ENCODE assay signal across 8 mouse cellular contexts in genomic region chr13:51792135-51792573, GRCm38 (mm10). TPM values are rescaled to one million over a fixed set of nuclear protein-coding genes. Genes with fewer than 3 reads are reported as not detected.
DNase-seq lines count a peak whose midpoint lies in the region; ATAC-seq lines count a peak whose summit lies in the region.

No protein-coding gene starts in this region.

- H3K27me3 ChIP-seq in hindbrain, embryonic 10.5 days (ENCODE audit: insufficient read depth, poor library complexity, severe bottlenecking): peaks cover 47% of the 10 kb centered on the region
- no peaks in the 10 kb centered on the region; the same call in 1 of the 2 replicates for H3K27me3 ChIP-seq in liver, embryonic 16.5 days (ENCODE audit: control insufficient read depth, insufficient read depth, low read depth, low read length)
- peaks cover 5% of the 10 kb centered on the region; the same call in 1 of the 2 replicates for H3K27me3 ChIP-seq in stomach, embryonic 14.5 days (ENCODE audit: control insufficient read depth, insufficient read depth, low read length)

- no peak overlapping the region; the same call in 1 of the 2 replicates for H3K9ac ChIP-seq in liver, embryonic 16.5 days (ENCODE audit: low read depth, low read length)
- peak overlapping the region; percentile 54; the same call in 1 of the 2 replicates for H3K9ac ChIP-seq in stomach, embryonic 14.5 days (replicated peaks; ENCODE audit: low read depth, low read length)

- ATAC-seq in liver, embryonic 16.5 days (ENCODE audit: low read depth): no peak
- no peak for ATAC-seq in stomach, embryonic 14.5 days (ENCODE audit: insufficient number of reproducible peaks, insufficient read depth, low FRiP score, low read depth)

- peaks cover 28% of the 10 kb centered on the region for H3K4me1 ChIP-seq in hindbrain, embryonic 10.5 days (replicated peaks)
- H3K4me1 ChIP-seq in liver, embryonic 16.5 days (ENCODE audit: control insufficient read depth, low read depth, low read length): peaks cover 10% of the 10 kb centered on the region
- H3K4me1 ChIP-seq in stomach, embryonic 14.5 days (ENCODE audit: control insufficient read depth, insufficient read depth, low read length): 0 out of 2 replicates have a peak, but pooled peaks cover 3% of the 10 kb centered on the region

- no peaks in the 10 kb centered on the region for H3K9me3 ChIP-seq in hindbrain, embryonic 10.5 days
- no peaks in the 10 kb centered on the region for H3K9me3 ChIP-seq in liver, embryonic 16.5 days (replicated peaks; ENCODE audit: control insufficient read depth, low read length)
- H3K9me3 ChIP-seq in stomach, embryonic 14.5 days (ENCODE audit: control insufficient read depth, low read depth, low read length): no peaks in the 10 kb centered on the region

- 31% methylated on average over 11 of the region's 11 CpGs for WGBS in hindbrain, embryonic 10.5 days
- WGBS in liver, embryonic 16.5 days (ENCODE audit: insufficient replicate concordance): 29% methylated on average over 11 of the region's 11 CpGs
- WGBS in stomach, embryonic 14.5 days: 39% methylated on average over 11 of the region's 11 CpGs

- 0 out of 2 replicates have a peak overlapping the region, but pooled peaks have one; percentile 89 for H3K27ac ChIP-seq in hindbrain, embryonic 10.5 days
- H3K27ac ChIP-seq in liver, embryonic 16.5 days (ENCODE audit: low read length): no peak overlapping the region
- no peak overlapping the region for H3K27ac ChIP-seq in stomach, embryonic 14.5 days (ENCODE audit: low read length)

- H3K4me3 ChIP-seq in hindbrain, embryonic 10.5 days: peak overlapping the region; percentile 87
- H3K4me3 ChIP-seq in liver, embryonic 16.5 days (ENCODE audit: low read depth, low read length): peak overlapping the region; percentile 74
- peak overlapping the region; percentile 77 for H3K4me3 ChIP-seq in stomach, embryonic 14.5 days (ENCODE audit: low read depth, low read length)

- DNase-seq in cerebellum, adult 9-11 months: peak; percentile 68
- DNase-seq in cerebellum, adult 8-10 months: no peak
- DNase-seq in spleen, postnatal 36 days (ENCODE audit: low spot score in 2 of 2): peak; percentile 32 to 37
- no peak for DNase-seq in spleen, postnatal 14 days (ENCODE audit: low spot score in 2 of 2)
- peak; percentile 22 for DNase-seq in hindbrain, embryonic 10.5 days (ENCODE audit: low spot score)
- DNase-seq in testis, postnatal 14 days (ENCODE audit: low spot score): no peak

- peak overlapping the region; percentile 91 for H3K4me2 ChIP-seq in liver, embryonic 16.5 days (ENCODE audit: low read depth, low read length)
- peak overlapping the region; percentile 92 for H3K4me2 ChIP-seq in stomach, embryonic 14.5 days (replicated peaks; ENCODE audit: low read depth, low read length)

- H3K36me3 ChIP-seq in hindbrain, embryonic 10.5 days: no peaks in the 10 kb centered on the region
- no peaks in the 10 kb centered on the region for H3K36me3 ChIP-seq in liver, embryonic 16.5 days (ENCODE audit: control insufficient read depth, insufficient read depth)
- H3K36me3 ChIP-seq in stomach, embryonic 14.5 days (ENCODE audit: control insufficient read depth, insufficient read depth, low read length): no peaks in the 10 kb centered on the region

RNA-seq across cellular contexts. Expression of gene Sema4d, which starts 1.4 kb away (rescaled TPM):
- 5.9 and 7.5 TPM in 2 replicates for polyA plus RNA-seq in hindbrain, embryonic 10.5 days (2016; fragmentation: Nextera tagmentation; extraction: Ambion mirVana)
- polyA plus RNA-seq in liver, embryonic 16.5 days (2015; fragmentation: Nextera tagmentation; extraction: Ambion mirVana): 3.7 and 4.1 TPM in 2 replicates
- 9.0 and 10.2 TPM in 2 replicates for polyA plus RNA-seq in stomach, embryonic 14.5 days (2014; fragmentation: Nextera tagmentation; extraction: Ambion mirVana)

RNA-seq across cellular contexts. Expression of gene Gadd45g, which starts 54.3 kb away (rescaled TPM):
- 184 and 214 TPM in 2 replicates for polyA plus RNA-seq in hindbrain, embryonic 10.5 days (2016; fragmentation: Nextera tagmentation; extraction: Ambion mirVana)
- polyA plus RNA-seq in liver, embryonic 16.5 days (2015; fragmentation: Nextera tagmentation; extraction: Ambion mirVana): 11.2 and 11.7 TPM in 2 replicates
- polyA plus RNA-seq in stomach, embryonic 14.5 days (2014; fragmentation: Nextera tagmentation; extraction: Ambion mirVana): 22.9 and 26.4 TPM in 2 replicates

Comparison
In these comparisons a context has a peak if more than half of its experiments do, and no peak if none do; other contexts are left out.
1. DNase-seq: peak in cerebellum, adult 9-11 months (single experiment), spleen, postnatal 36 days (2 of 2) and hindbrain, embryonic 10.5 days (single experiment); none in cerebellum, adult 8-10 months (single experiment), spleen, postnatal 14 days (0 of 2) and testis, postnatal 14 days (single experiment).
2. Peak in every context shown above with its lines, with median percentiles within 50 percentile points of each other: H3K4me3 ChIP-seq.